Mouse (Mus musculus): ENCODE measurements around the gene Snx9. TPM values are rescaled to one million over a fixed set of nuclear protein-coding genes. Genes with fewer than 3 reads are reported as not detected.

Gene Snx9
- polyA plus RNA-seq, 1 experiment from 2014 or later: 15.3 TPM

DNA sequence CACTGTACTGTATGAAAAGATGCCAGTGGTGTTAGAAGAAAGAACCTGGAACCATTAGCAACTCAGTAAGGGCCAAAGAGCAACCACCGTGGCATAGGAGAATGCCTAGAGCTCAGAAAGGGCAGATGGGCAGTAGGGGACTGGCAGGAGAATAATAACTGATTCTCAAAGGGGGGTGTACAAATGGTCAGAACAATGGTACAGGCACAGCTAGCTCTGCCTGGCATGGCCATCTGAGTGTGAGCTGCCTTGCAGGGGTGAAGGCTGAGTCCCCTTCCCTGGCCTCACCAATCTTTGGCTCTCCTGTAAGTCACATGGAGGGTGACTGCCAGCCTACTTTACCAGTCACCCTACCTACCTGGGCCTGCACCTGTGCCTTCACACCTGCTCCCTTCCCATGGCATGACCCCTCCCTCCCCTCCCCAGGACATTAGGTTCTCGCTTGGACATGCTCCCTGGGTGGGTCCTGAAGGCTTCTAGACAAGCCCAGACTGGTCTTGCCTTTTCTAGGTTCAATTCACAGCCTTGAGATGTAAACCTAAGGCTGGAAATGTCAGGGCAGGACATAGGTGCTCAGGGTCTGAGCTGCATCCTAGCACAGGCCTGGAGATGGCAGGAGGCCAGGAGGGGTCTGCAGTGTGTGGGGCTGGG, 115.3 kb downstream of the Snx9 start:
- WGBS: 85% methylated on average over 2 of the region's 2 CpGs
- Histone ChIP-seq H3K4me1 (peaks cover 5% of the 10 kb centered on the region; the same call in 1 of the 2 replicates), H3K4me3 (no peak overlapping the region), H3K9me3 (replicated peaks) (no peaks in the 10 kb centered on the region), H3K27me3 (ENCODE audit: low read depth, poor library complexity, severe bottlenecking) (no peaks in the 10 kb centered on the region), H3K27ac (replicated peaks) (no peak overlapping the region), H3K36me3 (no peaks in the 10 kb centered on the region)
- DNase-seq (ENCODE audit: low spot score): no peak

DNA sequence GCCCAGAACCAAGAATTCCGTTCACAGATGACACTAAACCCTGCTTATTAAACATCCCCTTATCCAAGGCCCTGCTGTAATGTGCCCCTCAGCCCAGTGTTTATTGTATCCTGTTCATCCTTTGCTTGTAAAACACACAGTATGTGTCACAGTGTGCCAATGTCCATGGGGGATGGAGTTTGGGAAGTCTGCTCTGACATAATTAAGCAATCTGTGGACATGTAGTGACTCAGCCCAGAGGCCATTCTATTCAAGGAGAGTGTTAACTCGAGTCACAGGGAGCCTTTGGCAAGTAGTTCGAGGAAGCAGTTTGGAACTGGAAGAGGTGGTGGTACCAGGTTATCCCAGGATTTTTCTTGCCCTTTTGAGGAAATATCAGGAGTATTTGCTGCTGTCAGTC, 116.0 kb downstream of the Snx9 start:
- Histone ChIP-seq H3K27me3 (ENCODE audit: low read depth, poor library complexity, severe bottlenecking) (no peaks in the 10 kb centered on the region), H3K9me3 (replicated peaks) (no peaks in the 10 kb centered on the region), H3K4me3 (no peak overlapping the region), H3K27ac (replicated peaks) (no peak overlapping the region), H3K4me1 (peaks cover 5% of the 10 kb centered on the region; the same call in 1 of the 2 replicates), H3K36me3 (no peaks in the 10 kb centered on the region)
- WGBS: 75% methylated on average over 3 of the region's 3 CpGs
- DNase-seq (ENCODE audit: low spot score): no peak

DNA sequence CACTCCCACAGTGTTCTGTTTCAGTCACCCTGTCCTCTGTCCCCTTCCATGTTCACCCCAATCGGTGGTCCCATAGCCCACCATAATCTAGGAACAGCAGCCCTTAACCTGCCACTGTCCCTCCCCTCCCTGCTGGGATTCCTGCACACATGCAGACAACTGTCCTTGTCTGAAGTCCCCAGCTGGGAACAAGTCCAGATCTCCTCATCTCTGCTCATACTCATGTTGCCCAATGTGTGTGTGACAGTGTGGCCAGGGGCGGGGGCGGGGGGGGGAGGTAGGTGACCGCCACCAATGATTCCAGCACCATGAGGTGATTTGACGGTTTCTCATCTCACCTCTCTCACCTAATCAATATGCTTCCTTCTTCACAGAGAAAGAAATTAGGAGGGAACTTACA, 117.1 kb downstream of the Snx9 start:
- Histone ChIP-seq H3K36me3 (no peaks in the 10 kb centered on the region), H3K9me3 (replicated peaks) (peaks cover 5% of the 10 kb centered on the region; the same call in 1 of the 2 replicates), H3K27ac (replicated peaks) (no peak overlapping the region), H3K4me1 (peaks cover 5% of the 10 kb centered on the region; the same call in 1 of the 2 replicates), H3K27me3 (ENCODE audit: low read depth, poor library complexity, severe bottlenecking) (no peaks in the 10 kb centered on the region), H3K4me3 (no peak overlapping the region)
- WGBS: 86% methylated on average over 5 of the region's 5 CpGs
- no peak for DNase-seq (ENCODE audit: low spot score)

DNA sequence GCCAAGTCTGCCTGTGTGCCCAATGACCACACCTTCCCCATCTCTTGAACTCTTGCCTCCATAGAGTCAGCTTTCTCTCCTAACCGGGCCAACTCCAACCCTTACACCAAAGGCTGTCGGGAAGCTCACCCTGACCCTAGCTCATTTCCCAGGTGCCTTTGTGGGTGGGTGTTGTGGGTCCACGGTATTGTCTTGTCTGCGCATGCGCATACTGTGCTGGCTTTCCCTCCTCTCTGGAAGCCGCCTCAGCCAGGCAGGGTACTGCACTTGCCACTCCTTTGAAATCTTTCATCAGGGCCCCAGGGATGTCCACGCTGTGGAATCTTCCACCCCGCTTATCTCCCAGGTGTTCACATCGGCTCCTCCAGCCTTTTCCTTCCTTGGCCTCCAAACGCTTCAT, 117.5 kb downstream of the Snx9 start:
- no peaks in the 10 kb centered on the region for H3K27me3 ChIP-seq (ENCODE audit: low read depth, poor library complexity, severe bottlenecking)
- H3K9me3 ChIP-seq (replicated peaks): peaks cover 5% of the 10 kb centered on the region; the same call in 1 of the 2 replicates
- DNase-seq (ENCODE audit: low spot score): no peak
- no peaks in the 10 kb centered on the region for H3K36me3 ChIP-seq
- 84% methylated on average over 10 of the region's 10 CpGs for WGBS
- H3K4me1 ChIP-seq: peaks cover 5% of the 10 kb centered on the region; the same call in 1 of the 2 replicates
- H3K4me3 ChIP-seq: no peak overlapping the region
- H3K27ac ChIP-seq (replicated peaks): no peak overlapping the region

DNA sequence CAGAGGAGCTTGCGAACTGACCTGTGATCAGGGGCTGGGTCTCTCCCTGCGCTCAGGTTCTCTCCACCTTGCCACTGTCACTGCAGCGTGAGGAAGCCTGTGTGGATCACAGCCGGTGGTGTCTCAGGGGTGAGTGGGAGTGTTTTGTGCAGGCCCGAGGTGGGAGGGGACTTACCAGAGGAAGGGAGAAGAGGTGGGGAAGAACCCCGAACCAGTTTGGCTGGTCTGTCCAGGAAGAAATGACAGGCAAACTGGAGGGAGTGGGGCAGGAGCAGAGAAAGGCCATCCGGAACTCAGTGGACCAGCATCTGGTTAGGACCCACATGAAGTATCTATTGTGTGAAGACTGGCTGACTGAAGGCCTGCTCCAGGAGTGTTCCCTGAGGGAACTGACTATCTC, 118.0 kb downstream of the Snx9 start:
- Histone ChIP-seq H3K27me3 (ENCODE audit: low read depth, poor library complexity, severe bottlenecking) (no peaks in the 10 kb centered on the region), H3K36me3 (no peaks in the 10 kb centered on the region), H3K4me1 (peaks cover 5% of the 10 kb centered on the region; the same call in 1 of the 2 replicates), H3K4me3 (no peak overlapping the region), H3K27ac (replicated peaks) (no peak overlapping the region), H3K9me3 (replicated peaks) (peaks cover 5% of the 10 kb centered on the region; the same call in 1 of the 2 replicates)
- no peak for DNase-seq (ENCODE audit: low spot score)
- 79% methylated on average over 7 of the region's 7 CpGs for WGBS

DNA sequence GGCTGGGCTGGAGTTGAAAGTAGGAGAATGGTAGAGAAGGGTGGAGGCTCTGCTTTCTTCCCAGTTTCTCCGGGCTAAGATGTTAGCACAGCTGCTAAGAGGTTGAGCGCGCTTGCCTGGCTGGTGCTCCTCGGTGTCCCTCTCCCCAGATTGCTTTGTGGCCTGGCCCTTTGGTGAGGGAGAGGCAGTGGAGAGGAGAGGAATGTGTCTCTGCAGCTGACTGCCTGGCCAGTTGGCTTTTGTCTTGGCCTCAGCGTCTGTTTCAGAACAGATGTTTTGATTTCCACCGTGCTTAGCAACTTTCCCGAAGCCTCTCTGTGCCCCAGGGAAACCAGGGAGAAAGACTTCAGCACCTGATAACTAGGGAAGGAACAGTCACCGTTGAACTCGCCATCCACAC, 118.7 kb downstream of the Snx9 start:
- 69% methylated on average over 9 of the region's 9 CpGs for WGBS
- H3K27me3 ChIP-seq (ENCODE audit: low read depth, poor library complexity, severe bottlenecking): no peaks in the 10 kb centered on the region
- H3K27ac ChIP-seq (replicated peaks): no peak overlapping the region
- no peaks in the 10 kb centered on the region for H3K36me3 ChIP-seq
- H3K4me3 ChIP-seq: no peak overlapping the region
- peaks cover 5% of the 10 kb centered on the region; the same call in 1 of the 2 replicates for H3K9me3 ChIP-seq (replicated peaks)
- no peak for DNase-seq (ENCODE audit: low spot score)
- peaks cover 6% of the 10 kb centered on the region for H3K4me1 ChIP-seq

DNA sequence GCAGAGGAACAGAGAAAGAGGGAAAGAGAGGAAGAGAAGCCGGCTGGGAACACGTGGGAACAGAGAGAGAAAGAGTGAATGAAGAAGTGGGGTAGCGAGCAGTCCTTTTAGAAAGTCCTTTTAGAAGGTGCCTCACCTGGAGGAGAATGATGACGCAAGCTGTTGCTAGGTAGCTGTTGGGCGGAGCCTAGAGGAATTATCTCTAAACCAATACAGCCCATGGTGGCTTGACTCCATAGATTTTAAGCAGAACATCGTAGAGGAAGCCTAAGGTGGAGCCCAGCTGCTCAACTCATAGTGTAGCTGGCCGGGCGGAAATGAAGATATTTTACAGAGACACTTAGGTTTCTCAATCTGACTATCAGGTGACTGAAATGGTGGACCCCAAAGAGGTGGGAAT, 122.6 kb downstream of the Snx9 start:
- 93% methylated on average over 8 of the region's 8 CpGs for WGBS
- no peak overlapping the region for H3K27ac ChIP-seq (replicated peaks)
- H3K36me3 ChIP-seq: no peaks in the 10 kb centered on the region
- no peak overlapping the region for H3K4me3 ChIP-seq
- H3K27me3 ChIP-seq (ENCODE audit: low read depth, poor library complexity, severe bottlenecking): no peaks in the 10 kb centered on the region
- DNase-seq (ENCODE audit: low spot score): no peak
- peaks cover 22% of the 10 kb centered on the region for H3K4me1 ChIP-seq
- peaks cover 5% of the 10 kb centered on the region; the same call in 1 of the 2 replicates for H3K9me3 ChIP-seq (replicated peaks)

DNA sequence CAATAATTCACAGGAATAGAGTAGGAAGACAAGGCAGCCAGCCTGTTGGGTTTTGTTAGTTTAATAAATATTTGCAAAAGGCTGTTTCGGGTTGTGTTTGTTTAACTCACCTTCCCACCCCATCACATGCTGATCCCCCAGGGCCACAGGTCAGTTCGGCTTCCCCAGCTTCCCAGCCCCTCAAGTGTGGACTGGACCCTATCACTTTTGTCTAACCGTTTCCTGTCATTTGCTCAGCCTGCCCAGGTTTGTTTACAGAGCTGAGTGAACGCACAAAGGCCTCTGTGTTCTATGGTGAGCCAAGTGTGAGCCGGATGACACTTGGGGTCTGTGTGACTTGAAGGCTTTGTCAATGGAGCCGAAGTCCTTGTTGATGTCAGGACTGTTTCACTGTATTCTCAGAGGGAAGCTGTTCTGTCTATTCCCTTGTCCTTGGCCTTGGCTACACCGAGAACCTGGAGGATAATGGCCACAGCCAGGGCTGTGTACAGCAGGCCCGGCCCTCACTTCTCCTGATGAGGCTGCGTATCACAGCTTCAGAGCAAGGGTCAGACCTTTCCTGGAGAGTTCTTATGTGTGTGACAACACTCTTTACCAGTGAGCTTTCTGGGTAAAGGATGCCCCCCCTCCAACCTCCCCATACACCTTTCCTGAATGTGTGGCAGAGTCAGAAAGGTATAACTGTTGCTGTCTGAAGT, 124.1 kb downstream of the Snx9 start:
- Histone ChIP-seq H3K9me3 (replicated peaks) (peaks cover 5% of the 10 kb centered on the region; the same call in 1 of the 2 replicates), H3K4me3 (no peak overlapping the region), H3K4me1 (peaks cover 27% of the 10 kb centered on the region), H3K27ac (replicated peaks) (no peak overlapping the region), H3K36me3 (no peaks in the 10 kb centered on the region), H3K27me3 (ENCODE audit: low read depth, poor library complexity, severe bottlenecking) (no peaks in the 10 kb centered on the region)
- DNase-seq (ENCODE audit: low spot score): no peak
- WGBS: 69% methylated on average over 9 of the region's 9 CpGs

DNA sequence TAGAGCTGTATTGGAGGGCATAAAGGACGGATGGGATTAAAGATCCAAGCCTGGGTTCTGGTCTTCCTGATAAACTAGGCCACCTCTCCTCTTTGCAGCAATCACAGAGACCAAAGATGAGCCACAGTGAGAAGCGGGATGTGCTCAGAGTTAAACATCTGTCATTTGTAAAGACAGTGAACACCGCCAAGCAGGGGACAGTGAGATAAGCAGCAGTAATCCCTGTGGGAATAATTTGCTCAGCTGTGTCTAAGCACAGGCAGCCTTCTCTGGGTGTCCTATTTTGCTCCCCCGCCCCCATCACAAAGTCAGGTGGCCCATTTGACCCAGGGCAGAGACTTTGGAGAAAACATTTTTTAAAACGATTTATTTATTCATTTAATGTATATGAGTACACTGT, 125.6 kb downstream of the Snx9 start:
- H3K9me3 ChIP-seq (replicated peaks): peaks cover 5% of the 10 kb centered on the region; the same call in 1 of the 2 replicates
- no peak for DNase-seq (ENCODE audit: low spot score)
- H3K27ac ChIP-seq (replicated peaks): no peak overlapping the region
- H3K4me1 ChIP-seq: peaks cover 27% of the 10 kb centered on the region
- WGBS: 86% methylated on average over 5 of the region's 5 CpGs
- no peaks in the 10 kb centered on the region for H3K27me3 ChIP-seq (ENCODE audit: low read depth, poor library complexity, severe bottlenecking)
- no peaks in the 10 kb centered on the region for H3K36me3 ChIP-seq
- no peak overlapping the region for H3K4me3 ChIP-seq

DNA sequence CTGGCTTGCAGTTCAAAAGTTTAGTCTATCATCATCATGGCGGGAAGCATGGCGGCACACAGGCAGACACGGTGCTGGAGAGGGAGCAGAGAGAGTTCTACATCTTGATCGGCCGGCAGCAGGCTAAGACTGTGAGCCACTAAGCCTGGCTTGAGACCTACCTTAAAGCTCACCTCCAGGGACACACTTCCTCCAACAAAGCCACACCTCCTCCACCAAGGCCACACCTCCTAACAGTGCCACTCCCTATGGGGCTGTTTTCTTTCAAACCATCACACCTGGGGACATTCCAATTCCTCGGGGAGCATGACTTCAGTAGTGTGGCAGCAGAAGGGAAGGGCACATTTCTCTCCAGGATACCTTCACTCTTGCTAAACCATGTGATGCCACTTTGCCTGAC, 127.4 kb downstream of the Snx9 start:
- H3K4me1 ChIP-seq: peaks cover 27% of the 10 kb centered on the region
- DNase-seq (ENCODE audit: low spot score): no peak
- 65% methylated on average over 6 of the region's 6 CpGs for WGBS
- no peaks in the 10 kb centered on the region for H3K27me3 ChIP-seq (ENCODE audit: low read depth, poor library complexity, severe bottlenecking)
- no peaks in the 10 kb centered on the region for H3K9me3 ChIP-seq (replicated peaks)
- no peaks in the 10 kb centered on the region for H3K36me3 ChIP-seq
- no peak overlapping the region for H3K27ac ChIP-seq (replicated peaks)
- no peak overlapping the region for H3K4me3 ChIP-seq

DNA sequence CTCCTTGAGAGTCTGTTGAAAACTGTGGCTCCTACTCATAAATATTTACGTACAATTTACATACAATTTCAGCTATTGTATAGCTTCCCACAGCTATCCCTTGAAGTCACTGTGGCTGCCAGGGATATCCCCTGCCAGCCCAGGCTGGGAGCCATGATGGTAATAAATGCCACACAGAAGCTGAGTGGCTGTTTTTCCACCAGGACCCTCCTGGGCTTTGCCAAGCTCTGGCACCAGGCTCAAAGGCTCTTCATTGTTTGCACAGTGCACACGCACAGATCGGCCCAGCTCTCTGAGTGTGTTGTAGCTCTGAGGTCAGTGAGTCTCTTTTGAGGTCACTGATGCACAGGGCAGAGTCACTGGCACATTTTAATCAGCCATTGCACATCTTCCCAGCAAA, 128.1 kb downstream of the Snx9 start:
- H3K27me3 ChIP-seq (ENCODE audit: low read depth, poor library complexity, severe bottlenecking): no peaks in the 10 kb centered on the region
- 73% methylated on average over 3 of the region's 3 CpGs for WGBS
- H3K4me3 ChIP-seq: no peak overlapping the region
- peaks cover 27% of the 10 kb centered on the region for H3K4me1 ChIP-seq
- DNase-seq (ENCODE audit: low spot score): no peak
- H3K36me3 ChIP-seq: no peaks in the 10 kb centered on the region
- no peak overlapping the region for H3K27ac ChIP-seq (replicated peaks)
- H3K9me3 ChIP-seq (replicated peaks): no peaks in the 10 kb centered on the region

DNA sequence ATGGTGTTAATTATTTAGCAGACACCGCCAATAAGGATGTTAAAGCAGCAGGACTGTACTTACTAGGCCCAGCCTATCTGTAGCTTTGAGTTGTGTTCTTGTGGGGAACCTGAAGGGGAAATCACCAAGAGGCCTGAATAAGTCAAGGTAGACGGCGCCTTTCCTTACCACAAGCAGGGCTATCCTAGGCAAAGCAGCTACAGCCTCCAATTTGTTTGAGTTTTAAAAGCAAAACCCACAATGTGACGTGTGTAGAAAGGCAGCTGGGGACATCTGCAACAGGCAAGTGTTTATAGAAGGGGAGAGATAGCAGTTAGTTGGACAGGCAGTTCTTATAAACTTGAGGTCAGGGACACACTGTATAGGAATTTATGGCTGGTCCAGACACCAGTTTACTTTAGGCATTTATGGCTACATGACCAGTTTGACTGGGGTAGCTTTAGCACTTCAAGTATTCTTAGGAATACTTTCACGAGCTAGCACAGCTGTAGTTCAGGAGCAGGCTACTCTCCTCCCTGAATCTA, 129.2 kb downstream of the Snx9 start:
- H3K27me3 ChIP-seq (ENCODE audit: low read depth, poor library complexity, severe bottlenecking): no peaks in the 10 kb centered on the region
- no peak overlapping the region for H3K4me3 ChIP-seq
- no peaks in the 10 kb centered on the region for H3K36me3 ChIP-seq
- H3K27ac ChIP-seq (replicated peaks): no peak overlapping the region
- H3K9me3 ChIP-seq (replicated peaks): no peaks in the 10 kb centered on the region
- H3K4me1 ChIP-seq: peaks cover 23% of the 10 kb centered on the region
- DNase-seq (ENCODE audit: low spot score): no peak
- WGBS: 81% methylated on average over 5 of the region's 5 CpGs

DNA sequence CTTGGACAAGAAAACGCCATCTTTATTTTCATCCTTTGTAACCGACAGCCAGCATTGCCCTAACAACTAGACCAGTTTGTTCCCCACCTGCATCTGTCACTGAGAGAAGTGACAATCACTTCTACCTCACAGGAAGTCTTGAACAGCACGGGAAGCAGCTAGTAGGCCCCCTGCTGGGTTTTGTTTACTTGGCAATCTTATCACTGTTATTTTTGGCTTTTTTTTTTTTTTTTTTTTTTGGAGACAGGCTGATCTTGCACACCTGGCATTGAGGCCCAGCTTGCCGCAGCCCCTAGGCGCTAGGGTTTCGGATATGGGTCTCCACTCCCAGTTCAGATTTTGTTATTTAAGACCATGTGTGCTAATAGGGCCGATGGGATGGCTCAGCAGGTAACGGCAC, 132.4 kb downstream of the Snx9 start:
- WGBS: 77% methylated on average over 8 of the region's 8 CpGs
- Histone ChIP-seq H3K27me3 (ENCODE audit: low read depth, poor library complexity, severe bottlenecking) (no peaks in the 10 kb centered on the region), H3K4me3 (no peak overlapping the region), H3K36me3 (no peaks in the 10 kb centered on the region), H3K27ac (replicated peaks) (no peak overlapping the region), H3K4me1 (peaks cover 41% of the 10 kb centered on the region), H3K9me3 (replicated peaks) (no peaks in the 10 kb centered on the region)
- DNase-seq (ENCODE audit: low spot score): no peak

Data from midbrain, embryonic 10.5 days (tissue).